Mouse (Mus musculus): ENCODE results near the gene Cbln3. TPM values are rescaled to one million over a fixed set of nuclear protein-coding genes. Genes with fewer than 3 reads are reported as not detected.

The Cbln3 gene
- not detected for total RNA-seq (2023)

GRCm38 (mm10) chr14:55884166-55884565, at the start of gene Cbln3:
Gene Cbln3 (minus strand): TSS chr14:55884392.

GRCm38 (mm10) chr14:55899701-55900413, 15.7 kb upstream of the Cbln3 start, which contains the start of gene Sdr39u1:
Gene Sdr39u1 (minus strand): TSS chr14:55900293.

GRCm38 (mm10) chr14:55884713-55885113, 521 bp upstream of the Cbln3 start, which contains the start of gene Khnyn:
Gene Khnyn (plus strand): TSS chr14:55884947.

GRCm38 (mm10) chr14:55853621-55854285, 30.4 kb downstream of the Cbln3 start, which contains the start of gene Nynrin:
Gene Nynrin (plus strand): TSS chr14:55854010.

Other genes starting within 250 kb of the Cbln3 start
- gene Ipo4, start 248.4 kb downstream of the Cbln3 start, total RNA-seq (2023): 63.6 TPM
- 2.5 TPM for gene Gm49378, start 246.5 kb downstream of the Cbln3 start, total RNA-seq (2023)
- 41.9 TPM for gene Tm9sf1, start 240.6 kb downstream of the Cbln3 start, total RNA-seq (2023)
- 2.6 TPM for gene Tssk4, start 234.2 kb downstream of the Cbln3 start, total RNA-seq (2023)
- gene Mdp1, start 223.9 kb downstream of the Cbln3 start, total RNA-seq (2023): 34.6 TPM
- 17.4 TPM for gene Gmpr2, start 212.5 kb downstream of the Cbln3 start, total RNA-seq (2023)
- 119 TPM for gene Nedd8, start 212.3 kb downstream of the Cbln3 start, total RNA-seq (2023)
- 117 TPM for gene Tinf2, start 202.6 kb downstream of the Cbln3 start, total RNA-seq (2023)
- gene Tgm1, start 170.5 kb downstream of the Cbln3 start, total RNA-seq (2023): 2.0 TPM
- 84.1 TPM for gene Rabggta, start 162.1 kb downstream of the Cbln3 start, total RNA-seq (2023)
- 16.3 TPM for gene Dhrs1, start 138.7 kb downstream of the Cbln3 start, total RNA-seq (2023)
- 28.8 TPM for gene Nop9, start 138.7 kb downstream of the Cbln3 start, total RNA-seq (2023)
- gene Cideb, start 125.9 kb downstream of the Cbln3 start, total RNA-seq (2023): not detected
- gene Ltb4r2, start 123.0 kb downstream of the Cbln3 start, total RNA-seq (2023): not detected
- not detected for gene Ltb4r1, start 118.4 kb downstream of the Cbln3 start, total RNA-seq (2023)
- gene Adcy4, start 100.3 kb downstream of the Cbln3 start, total RNA-seq (2023): not detected
- 56.5 TPM for gene Ripk3, start 95.5 kb downstream of the Cbln3 start, total RNA-seq (2023)
- gene Nfatc4, start 61.2 kb downstream of the Cbln3 start, total RNA-seq (2023): not detected
- 0.50 TPM for gene Nynrin, start 30.4 kb downstream of the Cbln3 start, total RNA-seq (2023)
- 65.3 TPM for gene Khnyn, start 555 bp upstream of the Cbln3 start, total RNA-seq (2023)
- gene Sdr39u1, start 15.9 kb upstream of the Cbln3 start, total RNA-seq (2023): 28.6 TPM
- gene Cma1, start 60.3 kb upstream of the Cbln3 start, total RNA-seq (2023): not detected
- gene Cma2, start 66.6 kb upstream of the Cbln3 start, total RNA-seq (2023): not detected
- not detected for gene Mcpt1, start 133.6 kb upstream of the Cbln3 start, total RNA-seq (2023)
- not detected for gene Mcpt9, start 146.1 kb upstream of the Cbln3 start, total RNA-seq (2023)
- gene Mcpt2, start 157.6 kb upstream of the Cbln3 start, total RNA-seq (2023): not detected
- gene Mcpt4, start 177.9 kb upstream of the Cbln3 start, total RNA-seq (2023): not detected
- 0.73 TPM for gene Mcpt8, start 200.9 kb upstream of the Cbln3 start, total RNA-seq (2023)
- not detected for gene Ctsg, start 218.2 kb upstream of the Cbln3 start, total RNA-seq (2023)
- gene Gzme, start 236.2 kb upstream of the Cbln3 start, total RNA-seq (2023): not detected
- not detected for gene Gzmd, start 248.2 kb upstream of the Cbln3 start, total RNA-seq (2023)